Mouse (Mus musculus): ENCODE results near the gene Thsd4. TPM values are rescaled to one million over a fixed set of nuclear protein-coding genes. Genes with fewer than 3 reads are reported as not detected.

Gene Thsd4
- total and polyA plus RNA-seq, 2 experiments: 0.70 to 0.92 TPM

- DNase-seq (ENCODE audit: extremely low read depth, low read depth, low spot score): no peak
- 55% methylated on average over 6 of the region's 6 CpGs for WGBS
- no peaks in the 10 kb centered on the region for H3K36me3 ChIP-seq (ENCODE audit: control insufficient read depth, insufficient read depth, low read length)
Observed at GRCm38 (mm10) chr9:59956496-59956895, 565.4 kb downstream of the Thsd4 start.

GRCm38 (mm10) chr9:59955692-59956091, 566.2 kb downstream of the Thsd4 start:
- TF ChIP-seq CTCF (IDR thresholded peaks at IDR 0.05; ENCODE audit: low read depth, low read length) (no peak), POLR2A (IDR thresholded peaks at IDR 0.05; ENCODE audit: extremely low read depth, insufficient read depth, low read length) (no peak)
- DNase-seq (ENCODE audit: extremely low read depth, low read depth, low spot score): no peak
- Histone ChIP-seq H3K36me3 (ENCODE audit: control insufficient read depth, insufficient read depth, low read length) (no peaks in the 10 kb centered on the region), H3K27ac (replicated peaks; ENCODE audit: insufficient read depth, low read depth, low read length) (no peak overlapping the region), H3K79me2 (ENCODE audit: control insufficient read depth, insufficient read depth, low read length) (no peaks in the 10 kb centered on the region), H3K4me1 (ENCODE audit: control insufficient read depth, insufficient read depth, low read length) (no peaks in the 10 kb centered on the region), H3K4me3 (ENCODE audit: insufficient read depth, low read depth, low read length) (no peak overlapping the region), H3K9ac (ENCODE audit: low read depth, low read length) (no peak overlapping the region), H3K27me3 (ENCODE audit: control insufficient read depth, insufficient read depth, low read length) (peaks cover 3% of the 10 kb centered on the region; the same call in 1 of the 2 replicates)
- WGBS: 90% methylated on average over 6 of the region's 6 CpGs

More at GRCm38 (mm10) chr9:59956496-59956895, 565.4 kb downstream of the Thsd4 start:
- TF ChIP-seq POLR2A (IDR thresholded peaks at IDR 0.05; ENCODE audit: extremely low read depth, insufficient read depth, low read length) (no peak), CTCF (IDR thresholded peaks at IDR 0.05; ENCODE audit: low read depth, low read length) (no peak)
- Histone ChIP-seq H3K4me3 (ENCODE audit: insufficient read depth, low read depth, low read length) (no peak overlapping the region), H3K27ac (replicated peaks; ENCODE audit: insufficient read depth, low read depth, low read length) (no peak overlapping the region), H3K27me3 (ENCODE audit: control insufficient read depth, insufficient read depth, low read length) (peaks cover 3% of the 10 kb centered on the region; the same call in 1 of the 2 replicates), H3K4me1 (ENCODE audit: control insufficient read depth, insufficient read depth, low read length) (no peaks in the 10 kb centered on the region), H3K79me2 (ENCODE audit: control insufficient read depth, insufficient read depth, low read length) (no peaks in the 10 kb centered on the region), H3K9ac (ENCODE audit: low read depth, low read length) (no peak overlapping the region)

DNA sequence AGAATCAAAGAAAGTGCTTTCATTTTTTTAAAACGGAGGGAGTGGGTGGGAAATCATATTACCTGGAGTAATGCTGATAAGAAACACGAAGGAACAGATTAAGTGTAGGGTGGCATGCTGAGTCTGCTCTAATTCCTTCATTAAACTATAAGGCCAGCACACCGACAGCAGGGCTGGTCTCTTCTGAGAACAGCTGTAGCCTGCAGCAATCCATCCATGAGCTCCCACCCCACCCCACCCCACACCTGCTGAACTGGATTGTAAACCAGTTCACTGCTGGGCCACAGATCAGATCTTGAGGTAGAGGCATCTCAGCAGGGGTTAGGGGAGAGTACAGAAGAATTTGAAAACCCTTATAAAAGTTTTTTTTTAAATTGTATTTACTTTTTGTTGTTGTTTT, 566.6 kb downstream of the Thsd4 start:
- TF ChIP-seq CTCF (IDR thresholded peaks at IDR 0.05; ENCODE audit: low read depth, low read length): no peak
- TF ChIP-seq POLR2A (IDR thresholded peaks at IDR 0.05; ENCODE audit: extremely low read depth, insufficient read depth, low read length): no peak
- no peaks in the 10 kb centered on the region for H3K79me2 ChIP-seq (ENCODE audit: control insufficient read depth, insufficient read depth, low read length)
- H3K36me3 ChIP-seq (ENCODE audit: control insufficient read depth, insufficient read depth, low read length): no peaks in the 10 kb centered on the region
- no peak overlapping the region for H3K4me3 ChIP-seq (ENCODE audit: insufficient read depth, low read depth, low read length)
- no peaks in the 10 kb centered on the region for H3K4me1 ChIP-seq (ENCODE audit: control insufficient read depth, insufficient read depth, low read length)
- DNase-seq (ENCODE audit: extremely low read depth, low read depth, low spot score): no peak
- peaks cover 3% of the 10 kb centered on the region; the same call in 1 of the 2 replicates for H3K27me3 ChIP-seq (ENCODE audit: control insufficient read depth, insufficient read depth, low read length)
- 76% methylated on average over 3 of the region's 3 CpGs for whole genome bisulfite sequencing
- H3K27ac ChIP-seq (replicated peaks; ENCODE audit: insufficient read depth, low read depth, low read length): no peak overlapping the region
- H3K9ac ChIP-seq (ENCODE audit: low read depth, low read length): no peak overlapping the region

- DNase-seq (ENCODE audit: extremely low read depth, low read depth, low spot score): no peak
- H3K27me3 ChIP-seq (ENCODE audit: control insufficient read depth, insufficient read depth, low read length): peaks cover 3% of the 10 kb centered on the region; the same call in 1 of the 2 replicates
- TF ChIP-seq POLR2A (IDR thresholded peaks at IDR 0.05; ENCODE audit: extremely low read depth, insufficient read depth, low read length) (no peak), CTCF (IDR thresholded peaks at IDR 0.05; ENCODE audit: low read depth, low read length) (no peak)
- no peak overlapping the region for H3K9ac ChIP-seq (ENCODE audit: low read depth, low read length)
- H3K4me3 ChIP-seq (ENCODE audit: insufficient read depth, low read depth, low read length): no peak overlapping the region
- H3K27ac ChIP-seq (replicated peaks; ENCODE audit: insufficient read depth, low read depth, low read length): no peak overlapping the region
- H3K4me1 ChIP-seq (ENCODE audit: control insufficient read depth, insufficient read depth, low read length): no peaks in the 10 kb centered on the region
- WGBS: 74% methylated on average over 7 of the region's 7 CpGs
- H3K79me2 ChIP-seq (ENCODE audit: control insufficient read depth, insufficient read depth, low read length): no peaks in the 10 kb centered on the region
- H3K36me3 ChIP-seq (ENCODE audit: control insufficient read depth, insufficient read depth, low read length): no peaks in the 10 kb centered on the region
Observed at GRCm38 (mm10) chr9:59953556-59953955, 568.3 kb downstream of the Thsd4 start.

GRCm38 (mm10) chr9:59952515-59953070, 569.3 kb downstream of the Thsd4 start:
- H3K36me3 ChIP-seq (ENCODE audit: control insufficient read depth, insufficient read depth, low read length): no peaks in the 10 kb centered on the region
- no peaks in the 10 kb centered on the region; the same call in 1 of the 2 replicates for H3K27me3 ChIP-seq (ENCODE audit: control insufficient read depth, insufficient read depth, low read length)
- H3K27ac ChIP-seq (replicated peaks; ENCODE audit: insufficient read depth, low read depth, low read length): no peak overlapping the region
- WGBS: 42% methylated on average over 8 of the region's 8 CpGs
- H3K79me2 ChIP-seq (ENCODE audit: control insufficient read depth, insufficient read depth, low read length): no peaks in the 10 kb centered on the region
- no peaks in the 10 kb centered on the region for H3K4me1 ChIP-seq (ENCODE audit: control insufficient read depth, insufficient read depth, low read length)
- H3K4me3 ChIP-seq (ENCODE audit: insufficient read depth, low read depth, low read length): no peak overlapping the region
- peak; percentile 45 for DNase-seq (ENCODE audit: extremely low read depth, low read depth, low spot score)
- H3K9ac ChIP-seq (ENCODE audit: low read depth, low read length): no peak overlapping the region
- TF ChIP-seq CTCF (IDR thresholded peaks at IDR 0.05; ENCODE audit: low read depth, low read length) (no peak), POLR2A (IDR thresholded peaks at IDR 0.05; ENCODE audit: extremely low read depth, insufficient read depth, low read length) (no peak)

DNA sequence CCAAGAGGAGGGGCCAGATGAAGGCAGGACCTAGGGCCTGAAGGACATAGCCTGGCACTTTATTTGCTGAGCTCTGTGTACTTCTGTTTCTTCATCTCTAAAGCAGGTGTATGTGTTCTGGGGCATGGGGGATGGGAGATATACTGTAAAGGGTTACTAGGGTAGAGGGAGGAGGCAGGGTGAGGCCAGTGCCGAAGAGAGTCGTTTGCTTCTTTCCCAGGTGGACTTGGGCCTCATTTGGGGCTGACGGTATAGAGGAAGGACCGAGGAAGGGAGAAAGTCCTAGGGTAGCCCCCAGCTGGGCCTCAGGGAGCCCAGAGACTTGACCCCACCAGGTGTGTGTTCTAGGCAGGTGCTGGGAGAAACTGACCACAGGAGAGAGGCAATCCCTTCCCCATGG, 569.9 kb downstream of the Thsd4 start:
- H3K4me1 ChIP-seq (ENCODE audit: control insufficient read depth, insufficient read depth, low read length): no peaks in the 10 kb centered on the region
- no peak for TF ChIP-seq POLR2A (IDR thresholded peaks at IDR 0.05; ENCODE audit: extremely low read depth, insufficient read depth, low read length)
- TF ChIP-seq CTCF (IDR thresholded peaks at IDR 0.05; ENCODE audit: low read depth, low read length): no peak
- no peaks in the 10 kb centered on the region for H3K36me3 ChIP-seq (ENCODE audit: control insufficient read depth, insufficient read depth, low read length)
- DNase-seq (ENCODE audit: extremely low read depth, low read depth, low spot score): no peak
- WGBS: 69% methylated on average over 4 of the region's 4 CpGs
- H3K79me2 ChIP-seq (ENCODE audit: control insufficient read depth, insufficient read depth, low read length): no peaks in the 10 kb centered on the region
- peaks cover 4% of the 10 kb centered on the region; the same call in 1 of the 2 replicates for H3K27me3 ChIP-seq (ENCODE audit: control insufficient read depth, insufficient read depth, low read length)
- H3K4me3 ChIP-seq (ENCODE audit: insufficient read depth, low read depth, low read length): no peak overlapping the region
- no peak overlapping the region for H3K9ac ChIP-seq (ENCODE audit: low read depth, low read length)
- no peak overlapping the region for H3K27ac ChIP-seq (replicated peaks; ENCODE audit: insufficient read depth, low read depth, low read length)
